Comparison of ENCODE assay signal across 11 mouse cellular contexts in the genomic region with DNA sequence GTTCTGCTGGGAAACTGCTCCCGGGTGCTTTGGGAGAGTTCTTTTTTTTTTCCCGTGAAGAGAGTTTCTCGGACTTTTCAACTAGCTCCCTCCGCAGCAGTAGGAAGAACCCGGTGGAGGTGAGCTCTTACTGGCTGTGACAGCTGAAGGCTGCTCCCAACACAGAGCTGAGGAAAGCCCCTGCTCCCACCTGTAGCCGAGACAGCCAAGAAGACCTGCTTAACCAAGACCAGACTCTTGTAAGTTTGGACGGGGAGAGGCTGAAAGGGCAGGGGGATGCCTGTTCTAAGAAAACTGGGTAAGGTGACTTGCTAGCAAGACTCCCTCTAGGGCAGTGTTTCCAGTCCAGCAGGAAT. TPM values are rescaled to one million over a fixed set of nuclear protein-coding genes. Genes with fewer than 3 reads are reported as not detected.
DNase-seq lines count a peak whose midpoint lies in the region; ATAC-seq and TF ChIP-seq lines count a peak whose summit lies in the region.
"Had no signal": no experiment of that assay in that cellular context is flagged by ENCODE, and none has a peak within 500 bp of the region (broad histone marks: within the 10 kb centered on the region; RNA-seq: fewer than 3 reads in every experiment).

No protein-coding gene starts in this region.

- peak overlapping the region; percentile 20; the same call in 1 of the 2 replicates for H3K4me3 ChIP-seq in liver, adult 2 months (ENCODE audit: insufficient read depth, low read depth, low read length)
- peak overlapping the region; percentile 50 for H3K4me3 ChIP-seq in forebrain, embryonic 10.5 days
- H3K4me3 ChIP-seq in limb, embryonic 13.5 days: peak overlapping the region; percentile 43
- H3K4me3 ChIP-seq in neural tube, embryonic 15.5 days (replicated peaks): 0 out of 2 replicates have a peak overlapping the region, but pooled peaks have one; percentile 17
- H3K4me3 ChIP-seq: erythroblast, embryonic 14.5 days had no signal

- H3K4me2 ChIP-seq in limb, embryonic 13.5 days (replicated peaks): peak overlapping the region; percentile 82
- peak overlapping the region; percentile 52 for H3K4me2 ChIP-seq in neural tube, embryonic 15.5 days

- no peaks in the 10 kb centered on the region for H3K36me3 ChIP-seq in liver, adult 2 months (ENCODE audit: control insufficient read depth, insufficient read depth, low read length)
- no peaks in the 10 kb centered on the region for H3K36me3 ChIP-seq in forebrain, embryonic 10.5 days (replicated peaks)
- H3K36me3 ChIP-seq in limb, embryonic 13.5 days: no peaks in the 10 kb centered on the region
- H3K36me3 ChIP-seq in neural tube, embryonic 15.5 days: no peaks in the 10 kb centered on the region

- no peaks in the 10 kb centered on the region for H3K9me3 ChIP-seq in forebrain, embryonic 10.5 days
- H3K9me3 ChIP-seq in limb, embryonic 13.5 days: no peaks in the 10 kb centered on the region
- no peaks in the 10 kb centered on the region for H3K9me3 ChIP-seq in neural tube, embryonic 15.5 days (replicated peaks)

- no peak overlapping the region for H3K27ac ChIP-seq in liver, adult 2 months (replicated peaks; ENCODE audit: insufficient read depth, low read depth, low read length)
- 0 out of 2 replicates have a peak overlapping the region, but pooled peaks have one; percentile 60 for H3K27ac ChIP-seq in forebrain, embryonic 10.5 days
- no peak overlapping the region for H3K27ac ChIP-seq in limb, embryonic 13.5 days
- no peak overlapping the region for H3K27ac ChIP-seq in neural tube, embryonic 15.5 days (replicated peaks)

- no peaks in the 10 kb centered on the region for H3K27me3 ChIP-seq in liver, adult 2 months (ENCODE audit: control insufficient read depth, insufficient read depth, low read length)
- peaks cover 27% of the 10 kb centered on the region for H3K27me3 ChIP-seq in forebrain, embryonic 10.5 days (ENCODE audit: poor library complexity, severe bottlenecking)
- no peaks in the 10 kb centered on the region for H3K27me3 ChIP-seq in limb, embryonic 13.5 days
- H3K27me3 ChIP-seq in neural tube, embryonic 15.5 days (replicated peaks): 0 out of 2 replicates have a peak, but pooled peaks cover 4% of the 10 kb centered on the region
- H3K27me3 ChIP-seq: Patski had no signal

- no peak for DNase-seq in liver, adult 2 months (ENCODE audit: extremely low read depth, low read depth, low spot score)
- no peak for DNase-seq in liver
- DNase-seq in forebrain, embryonic 10.5 days (ENCODE audit: extremely low spot score, low spot score): no peak
- DNase-seq in layer of hippocampus, postnatal 25 days (ENCODE audit: extremely low spot score in 1 of 2, low spot score in 1 of 2): no peak
- DNase-seq in adrenal gland, postnatal 14 days: no peak
- no peak for DNase-seq in thymus, postnatal 0 days (ENCODE audit: low spot score)

- TF ChIP-seq POLR2A in liver, adult 2 months (IDR thresholded peaks at IDR 0.05; ENCODE audit: extremely low read depth, insufficient read depth, low read length): no peak

- H3K79me2 ChIP-seq in liver, adult 2 months (ENCODE audit: control insufficient read depth, insufficient read depth, low read length): no peaks in the 10 kb centered on the region

- H3K4me1 ChIP-seq in liver, adult 2 months (ENCODE audit: control insufficient read depth, insufficient read depth, low read length): no peaks in the 10 kb centered on the region; the same call in 1 of the 2 replicates
- peaks cover 16% of the 10 kb centered on the region for H3K4me1 ChIP-seq in forebrain, embryonic 10.5 days
- H3K4me1 ChIP-seq in limb, embryonic 13.5 days: 0 out of 2 replicates have a peak, but pooled peaks cover 12% of the 10 kb centered on the region
- peaks cover 3% of the 10 kb centered on the region; the same call in 1 of the 2 replicates for H3K4me1 ChIP-seq in neural tube, embryonic 15.5 days

- 4% methylated on average over 7 of the region's 7 CpGs for WGBS in liver, adult 2 months
- 1% methylated on average over 7 of the region's 7 CpGs for WGBS in forebrain, embryonic 10.5 days
- 2% methylated on average over 7 of the region's 7 CpGs for WGBS in limb, embryonic 13.5 days
- WGBS in neural tube, embryonic 15.5 days: 4% methylated on average over 7 of the region's 7 CpGs

- no peak for TF ChIP-seq CTCF in liver, adult 2 months (IDR thresholded peaks at IDR 0.05; ENCODE audit: low read depth, low read length)

- no peak for ATAC-seq in limb, embryonic 13.5 days (ENCODE audit: low FRiP score, low read depth)
- no peak for ATAC-seq in neural tube, embryonic 15.5 days (ENCODE audit: low FRiP score)
- ATAC-seq: Patski had no signal

- H3K9ac ChIP-seq in liver, adult 2 months (ENCODE audit: low read depth, low read length): no peak overlapping the region
- H3K9ac ChIP-seq in limb, embryonic 13.5 days: peak overlapping the region; percentile 63
- no peak overlapping the region for H3K9ac ChIP-seq in neural tube, embryonic 15.5 days (replicated peaks)

RNA-seq across cellular contexts. Expression of a gene that starts 0.3 kb away (rescaled TPM):
- total RNA-seq in liver, adult 2 months (2014; rRNA removed): under 0.01 TPM in 2 replicates
- 2.2 TPM in 1 of 2 replicates, not detected in the other for polyA plus RNA-seq in liver, adult 2 months (2012; rRNA removed)
- polyA plus RNA-seq in forebrain, embryonic 10.5 days (2016; fragmentation: Nextera tagmentation; extraction: Ambion mirVana): 0.07 and 0.28 TPM in 2 replicates
- 0.28 and 0.52 TPM in 2 replicates for polyA plus RNA-seq in limb, embryonic 13.5 days (2015; fragmentation: Nextera tagmentation; extraction: Ambion mirVana)
- 0.22 and 0.36 TPM in 2 replicates for polyA plus RNA-seq in neural tube, embryonic 15.5 days (2015; fragmentation: Nextera tagmentation; extraction: Ambion mirVana)
- under 1 TPM in 1 of 2 experiments, not detected in 1; 0.22 TPM for total RNA-seq in layer of hippocampus, postnatal 25 days (2021)
- 0.07 and 0.08 TPM in 2 replicates for total RNA-seq in adrenal gland, postnatal 14 days (2021)
- polyA plus RNA-seq in thymus, postnatal 0 days (2015; fragmentation: Nextera tagmentation; extraction: Ambion mirVana): 0.31 and 0.57 TPM in 2 replicates
- total RNA-seq: megakaryocyte progenitor cell, adult 5-6 weeks had no signal
- polyA plus RNA-seq: erythroblast, embryonic 14.5 days had no signal
